Mouse (Mus musculus) lung, postnatal 0 days (tissue): ENCODE measurements around the gene Ttc34. TPM values are rescaled to one million over a fixed set of nuclear protein-coding genes. Genes with fewer than 3 reads are reported as not detected.

ENCODE experiments used
- ATAC-seq: fragments of 200-750 bp; cut with Nextera tagmentation; 2 replicates; pipeline ENCODE4 v1.8.0; 2017; ENCODE audit warnings: moderate library complexity
- DNase-seq: peaks from one replicate; pipeline ENCODE4 v3.0.0-alpha.2; 2016; ENCODE audit warnings: low spot score
- H3K27ac ChIP-seq: fragments of 300-500 bp; sonication (generic); 2 replicates; pipeline ENCODE4 v1.5.1; 2014; ENCODE audit warnings: antibody characterized with exemption, mild to moderate bottlenecking, low read length, mixed read lengths
- H3K27me3 ChIP-seq: fragments of 300-500 bp; sonication (generic); replicated peaks from 2 replicates; pipeline ENCODE4 v1.6.1; 2014; ENCODE audit warnings: low read length, mixed read lengths; ENCODE audit not compliant: insufficient read depth
- H3K36me3 ChIP-seq: fragments of 300-500 bp; sonication (generic); 2 replicates; pipeline ENCODE4 v1.6.1; 2014; ENCODE audit warnings: low read length, mixed read lengths; ENCODE audit not compliant: insufficient read depth
- H3K4me1 ChIP-seq: fragments of 300-500 bp; sonication (generic); 2 replicates; pipeline ENCODE4 v1.6.1; 2014; ENCODE audit warnings: antibody characterized with exemption, low read depth, low read length, mixed read lengths; ENCODE audit not compliant: insufficient read depth
- H3K4me2 ChIP-seq: fragments of 300-500 bp; sonication (generic); replicated peaks from 2 replicates; pipeline ENCODE4 v1.6.1; 2014; ENCODE audit warnings: low read depth, mild to moderate bottlenecking, low read length, moderate library complexity, mixed read lengths
- H3K4me3 ChIP-seq: fragments of 300-500 bp; sonication (generic); 2 replicates; pipeline ENCODE4 v1.5.1; 2014; ENCODE audit warnings: low read depth, low read length
- H3K9ac ChIP-seq: fragments of 300-500 bp; sonication (generic); replicated peaks from 2 replicates; pipeline ENCODE4 v1.6.1; 2014; ENCODE audit warnings: low read depth, mild to moderate bottlenecking
- H3K9me3 ChIP-seq: fragments of 300-500 bp; sonication (generic); 2 replicates; pipeline ENCODE4 v1.6.1; 2016; ENCODE audit warnings: low read length, mixed read lengths
- CTCF ChIP-seq: IDR thresholded peaks from 2 replicates; pipeline ENCODE4 v1.5.1; 2016; ENCODE audit warnings: antibody characterized with exemption, mild to moderate bottlenecking
- EP300 ChIP-seq: IDR thresholded peaks from 2 replicates; pipeline ENCODE4 v1.6.1; 2016; ENCODE audit warnings: antibody characterized with exemption, mild to moderate bottlenecking, control low read depth
- WGBS: fragments of 180-500 bp; shearing (Covaris S2); extraction: QIAGEN DNeasy Blood & Tissue Kit; methylation state at CpG from one replicate; pipeline ENCODE4 v1.1.7; 2014; 5-methylcytosine and 5-hydroxymethylcytosine counted together
- polyA plus RNA-seq: library from polyadenylated mRNA; unstranded; fragments of >200 nt; fragmentation: Nextera tagmentation; extraction: Ambion mirVana; gene quantifications from 2 replicates; pipeline ENCODE4 v1.2.1, GENCODE M21; 2015

Gene Ttc34
- polyA plus RNA-seq, 1 experiment from 2014 or later: 0.56 TPM

GRCm38 (mm10) chr4:154916662-154917061 is 79.4 kb downstream of the Ttc34 start:
- no peaks in the 10 kb centered on the region for H3K27me3 ChIP-seq
- no peaks in the 10 kb centered on the region for H3K4me1 ChIP-seq
- no peak overlapping the region for H3K4me2 ChIP-seq
- no peak overlapping the region for H3K9ac ChIP-seq
- WGBS: 73% methylated on average over 4 of the region's 4 CpGs
- no peak overlapping the region for H3K27ac ChIP-seq
- no peak for ATAC-seq
- H3K36me3 ChIP-seq: no peaks in the 10 kb centered on the region
- TF ChIP-seq CTCF (no peak), EP300 (no peak)
- no peak for DNase-seq
- H3K4me3 ChIP-seq: no peak overlapping the region
- H3K9me3 ChIP-seq: no peaks in the 10 kb centered on the region; the same call in 1 of the 2 replicates

Other genes starting within 250 kb of the Ttc34 start
- gene Prdm16, start 200.6 kb upstream of the Ttc34 start, polyA plus RNA-seq: 15.2 and 19.2 TPM in 2 replicates
- not detected in 2 replicates for gene Actrt2, start 169.6 kb upstream of the Ttc34 start, polyA plus RNA-seq
- 0.06 and 0.07 TPM in 2 replicates for gene Mmel1, start 32.1 kb downstream of the Ttc34 start, polyA plus RNA-seq
- 16.8 and 18.9 TPM in 2 replicates for gene Fam213b, start 61.7 kb downstream of the Ttc34 start, polyA plus RNA-seq
- 1.5 and 2.1 TPM in 2 replicates for gene Tnfrsf14, start 91.1 kb downstream of the Ttc34 start, polyA plus RNA-seq
- gene Hes5, start 123.5 kb downstream of the Ttc34 start, polyA plus RNA-seq: 0.10 TPM in 1 of 2 replicates, not detected in the other
- gene Pank4, start 126.7 kb downstream of the Ttc34 start, polyA plus RNA-seq: 20.5 and 23.0 TPM in 2 replicates
- 4.6 and 5.5 TPM in 2 replicates for gene Plch2, start 219.3 kb downstream of the Ttc34 start, polyA plus RNA-seq
- 17.5 and 19.4 TPM in 2 replicates for gene Pex10, start 229.6 kb downstream of the Ttc34 start, polyA plus RNA-seq
- gene Rer1, start 248.9 kb downstream of the Ttc34 start, polyA plus RNA-seq: 156 and 157 TPM in 2 replicates
- 6.2 and 9.4 TPM in 2 replicates for gene Morn1, start 249.1 kb downstream of the Ttc34 start, polyA plus RNA-seq